Mouse (Mus musculus) neural tube, embryonic 15.5 days (tissue): ENCODE results near the gene Srgap3. TPM values are rescaled to one million over a fixed set of nuclear protein-coding genes. Genes with fewer than 3 reads are reported as not detected.
A peak's percentile ranks its signal among the peaks of the same experiment; 100 is the strongest.

Experiments used
- ATAC-seq: fragments of 200-750 bp; cut with Nextera tagmentation; 2 replicates; pipeline ENCODE4 v1.8.0; 2017; ENCODE audit warnings: mild to moderate bottlenecking, moderate TSS enrichment, moderate library complexity; ENCODE audit not compliant: low FRiP score
- H3K27ac ChIP-seq: fragments of 300-500 bp; sonication (generic); replicated peaks from 2 replicates; pipeline ENCODE4 v1.5.1; 2015; ENCODE audit warnings: mild to moderate bottlenecking, inconsistent platforms
- H3K27me3 ChIP-seq: fragments of 300-500 bp; sonication (generic); replicated peaks from 2 replicates; pipeline ENCODE4 v1.6.1; 2015; ENCODE audit warnings: inconsistent platforms
- H3K36me3 ChIP-seq: fragments of 300-500 bp; sonication (generic); 2 replicates; pipeline ENCODE4 v1.6.1; 2015; ENCODE audit warnings: inconsistent platforms
- H3K4me1 ChIP-seq: fragments of 300-500 bp; sonication (generic); 2 replicates; pipeline ENCODE4 v1.6.1; 2015; ENCODE audit warnings: inconsistent platforms
- H3K4me2 ChIP-seq: fragments of 300-500 bp; sonication (generic); 2 replicates; pipeline ENCODE4 v1.6.1; 2015; ENCODE audit warnings: inconsistent platforms, mild to moderate bottlenecking, moderate library complexity
- H3K4me3 ChIP-seq: fragments of 300-500 bp; sonication (generic); replicated peaks from 2 replicates; pipeline ENCODE4 v1.5.1; 2015; ENCODE audit warnings: mild to moderate bottlenecking, inconsistent platforms
- H3K9ac ChIP-seq: fragments of 300-500 bp; sonication (generic); replicated peaks from 2 replicates; pipeline ENCODE4 v1.6.1; 2015; ENCODE audit warnings: mild to moderate bottlenecking, inconsistent platforms
- H3K9me3 ChIP-seq: fragments of 300-500 bp; sonication (generic); replicated peaks from 2 replicates; pipeline ENCODE4 v1.6.1; 2016; ENCODE audit warnings: inconsistent platforms
- WGBS: fragments of 180-500 bp; shearing (Covaris S2); methylation state at CpG from one replicate; pipeline ENCODE4 v1.1.7; 2015; ENCODE audit warnings: mixed read lengths; 5-methylcytosine and 5-hydroxymethylcytosine counted together
- polyA plus RNA-seq: library from polyadenylated mRNA; unstranded; fragments of >200 nt; fragmentation: Nextera tagmentation; extraction: Ambion mirVana; gene quantifications from 2 replicates; pipeline ENCODE4 v1.2.1, GENCODE M21; 2015

Gene Srgap3
- polyA plus RNA-seq, 1 experiment from 2014 or later = 26.3 TPM

DNA sequence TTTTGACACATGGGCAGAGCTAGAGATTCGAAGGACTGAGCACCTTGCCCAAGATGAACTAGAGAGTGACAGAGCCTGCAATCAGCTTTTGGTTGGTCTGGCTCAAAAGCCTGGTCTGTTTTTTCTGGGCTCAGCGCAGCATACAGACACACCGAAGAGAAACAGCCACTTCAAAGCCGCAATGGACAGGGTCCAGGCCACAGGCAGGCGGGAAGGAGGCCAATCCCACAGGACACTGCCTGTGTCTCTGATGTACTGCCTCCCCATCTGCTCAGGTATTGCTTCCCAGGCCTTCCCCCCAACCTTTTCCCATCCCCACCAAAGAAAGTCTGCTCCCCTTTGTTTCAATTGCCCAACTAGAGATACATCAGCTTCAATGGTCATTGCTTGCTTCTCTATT lies 148.7 kb downstream of the Srgap3 start:
- H3K27me3 ChIP-seq = no peaks in the 10 kb centered on the region
- no peak overlapping the region for H3K4me3 ChIP-seq
- H3K36me3 ChIP-seq = peaks cover 8% of the 10 kb centered on the region
- no peak overlapping the region for H3K27ac ChIP-seq
- no peak overlapping the region for H3K9ac ChIP-seq
- no peak for ATAC-seq
- peaks cover 4% of the 10 kb centered on the region for H3K4me1 ChIP-seq
- H3K9me3 ChIP-seq = no peaks in the 10 kb centered on the region
- H3K4me2 ChIP-seq = no peak overlapping the region
- WGBS = 82% methylated on average over 5 of the region's 5 CpGs

- H3K4me1 ChIP-seq = peaks cover 4% of the 10 kb centered on the region
- no peaks in the 10 kb centered on the region for H3K9me3 ChIP-seq
- no peak overlapping the region for H3K27ac ChIP-seq
- no peak overlapping the region for H3K9ac ChIP-seq
- peaks cover 14% of the 10 kb centered on the region for H3K36me3 ChIP-seq
- H3K27me3 ChIP-seq = no peaks in the 10 kb centered on the region
- H3K4me3 ChIP-seq = no peak overlapping the region
- ATAC-seq = no peak
- H3K4me2 ChIP-seq = no peak overlapping the region
- 55% methylated on average over 2 of the region's 2 CpGs for WGBS
Measured at GRCm38 (mm10) chr6:112796607-112797006, 150.5 kb downstream of the Srgap3 start.

DNA sequence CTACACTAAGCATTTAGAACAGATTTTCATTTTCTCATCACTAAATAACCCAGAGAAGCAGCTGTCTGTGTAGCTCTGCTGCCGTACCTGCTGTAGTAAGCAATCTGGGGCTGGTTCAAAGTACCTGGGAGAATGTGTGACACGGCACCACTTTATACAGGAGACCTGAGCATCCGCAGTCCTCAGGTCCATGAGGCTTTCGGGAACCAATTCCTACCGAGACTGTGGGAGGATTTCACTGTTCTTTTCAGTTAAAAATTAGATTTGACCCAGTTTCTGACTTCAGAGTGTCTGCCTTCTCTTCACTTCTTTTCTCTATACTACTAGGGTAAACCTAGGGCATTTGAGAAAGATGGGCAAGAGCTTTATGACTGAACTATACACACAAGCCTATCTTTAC lies 153.2 kb downstream of the Srgap3 start:
- Histone ChIP-seq H3K4me3 (no peak overlapping the region), H3K27ac (no peak overlapping the region), H3K9ac (no peak overlapping the region), H3K4me1 (peaks cover 24% of the 10 kb centered on the region), H3K36me3 (peaks cover 14% of the 10 kb centered on the region), H3K27me3 (no peaks in the 10 kb centered on the region), H3K4me2 (no peak overlapping the region), H3K9me3 (no peaks in the 10 kb centered on the region)
- 95% methylated on average over 5 of the region's 5 CpGs for WGBS
- no peak for ATAC-seq

- H3K4me1 ChIP-seq = peaks cover 28% of the 10 kb centered on the region
- peaks cover 14% of the 10 kb centered on the region for H3K36me3 ChIP-seq
- H3K9me3 ChIP-seq = no peaks in the 10 kb centered on the region
- no peak overlapping the region for H3K9ac ChIP-seq
- no peak overlapping the region for H3K4me2 ChIP-seq
- no peak for ATAC-seq
- no peak overlapping the region for H3K4me3 ChIP-seq
- 59% methylated on average over 6 of the region's 6 CpGs for WGBS
- H3K27me3 ChIP-seq = no peaks in the 10 kb centered on the region
- 0 out of 2 replicates have a peak overlapping the region, but pooled peaks have one; percentile 1 for H3K27ac ChIP-seq
Measured at GRCm38 (mm10) chr6:112789901-112790300, 157.2 kb downstream of the Srgap3 start.

DNA sequence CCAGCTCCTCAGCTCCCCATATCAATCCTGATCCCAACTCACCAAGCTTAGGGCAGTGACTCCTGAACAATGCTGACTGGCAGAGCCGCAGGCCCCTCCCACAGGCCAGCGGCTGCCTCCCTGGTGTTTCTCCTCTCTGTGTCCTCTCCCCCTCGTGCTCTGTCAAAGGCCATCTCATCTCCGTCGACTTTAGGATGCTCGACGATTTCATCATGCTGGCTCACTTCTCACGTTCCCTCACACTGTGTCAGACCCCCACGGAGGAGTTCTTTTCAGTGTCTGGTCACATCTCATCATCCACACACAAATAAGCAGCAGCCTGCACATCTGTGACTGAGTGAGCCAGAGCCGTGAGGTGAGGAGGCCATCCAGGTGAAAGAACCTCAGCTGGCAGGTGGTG lies 158.4 kb downstream of the Srgap3 start:
- Histone ChIP-seq H3K4me1 (peaks cover 28% of the 10 kb centered on the region), H3K27ac (no peak overlapping the region; the same call in 1 of the 2 replicates), H3K27me3 (no peaks in the 10 kb centered on the region), H3K9ac (no peak overlapping the region), H3K4me2 (no peak overlapping the region), H3K9me3 (no peaks in the 10 kb centered on the region), H3K36me3 (peaks cover 9% of the 10 kb centered on the region), H3K4me3 (no peak overlapping the region)
- 38% methylated on average over 10 of the region's 10 CpGs for WGBS
- peak; percentile 38; the same call in 1 of the 2 replicates for ATAC-seq

- WGBS = 100% methylated on average over 1 of the region's 1 CpGs
- H3K36me3 ChIP-seq = peaks cover 4% of the 10 kb centered on the region
- no peak for ATAC-seq
- no peak overlapping the region for H3K9ac ChIP-seq
- H3K4me1 ChIP-seq = peaks cover 28% of the 10 kb centered on the region
- H3K27ac ChIP-seq = no peak overlapping the region
- no peak overlapping the region for H3K4me3 ChIP-seq
- H3K4me2 ChIP-seq = no peak overlapping the region
- H3K9me3 ChIP-seq = no peaks in the 10 kb centered on the region
- no peaks in the 10 kb centered on the region for H3K27me3 ChIP-seq
Measured at GRCm38 (mm10) chr6:112788174-112788573, 158.9 kb downstream of the Srgap3 start.

- H3K27ac ChIP-seq = no peak overlapping the region
- ATAC-seq = no peak
Measured at GRCm38 (mm10) chr6:112781409-112782093, 165.5 kb downstream of the Srgap3 start.

DNA sequence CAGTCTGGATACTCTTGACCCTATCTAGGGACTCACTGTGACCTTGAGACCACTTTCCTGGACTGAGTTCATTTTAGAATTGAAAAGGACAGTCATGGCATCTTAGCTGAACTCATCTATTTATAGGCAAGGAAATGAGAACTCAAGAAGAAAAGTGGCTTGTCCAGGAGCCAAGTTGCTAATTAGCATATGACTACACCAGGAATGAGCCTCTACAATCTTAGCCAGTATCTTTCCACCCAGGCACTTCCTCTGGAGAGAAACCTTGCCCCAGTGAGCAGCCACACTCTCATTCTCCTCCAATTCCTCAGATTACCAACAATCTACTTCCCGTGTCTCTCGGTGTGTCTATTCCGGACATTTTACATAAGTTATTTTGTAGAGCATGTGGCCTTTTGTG lies 168.9 kb downstream of the Srgap3 start:
- no peak overlapping the region for H3K27ac ChIP-seq
- no peaks in the 10 kb centered on the region for H3K4me1 ChIP-seq
- H3K4me2 ChIP-seq = no peak overlapping the region
- peaks cover 56% of the 10 kb centered on the region for H3K36me3 ChIP-seq
- no peaks in the 10 kb centered on the region for H3K9me3 ChIP-seq
- H3K27me3 ChIP-seq = no peaks in the 10 kb centered on the region
- H3K9ac ChIP-seq = no peak overlapping the region
- WGBS = 91% methylated on average over 3 of the region's 3 CpGs
- no peak overlapping the region for H3K4me3 ChIP-seq
- ATAC-seq = no peak

More at GRCm38 (mm10) chr6:112781409-112782093, 165.5 kb downstream of the Srgap3 start:
- Histone ChIP-seq H3K9ac (no peak overlapping the region), H3K36me3 (peaks cover 23% of the 10 kb centered on the region), H3K9me3 (no peaks in the 10 kb centered on the region), H3K4me1 (no peaks in the 10 kb centered on the region), H3K27me3 (no peaks in the 10 kb centered on the region), H3K4me3 (no peak overlapping the region), H3K4me2 (no peak overlapping the region)
- WGBS = 84% methylated on average over 10 of the region's 10 CpGs

DNA sequence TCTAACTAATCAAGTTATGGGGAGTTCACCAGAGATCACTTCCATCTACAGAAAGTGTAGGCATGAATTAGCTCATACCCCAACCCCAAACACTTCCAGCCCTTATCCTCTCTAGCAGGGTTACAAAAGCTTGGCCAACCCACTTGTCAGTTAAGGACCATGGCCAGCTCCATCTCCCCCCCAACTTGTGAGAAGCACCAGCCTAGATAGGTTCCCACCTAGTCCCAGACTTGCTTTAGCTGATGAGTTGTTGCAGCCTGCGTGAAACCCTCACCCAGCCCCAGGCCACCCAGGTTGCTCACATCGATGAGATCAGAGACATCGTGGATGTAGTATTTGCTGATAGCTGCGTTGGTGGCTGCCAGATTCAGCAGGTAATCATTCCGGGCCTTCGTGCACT lies 170.3 kb downstream of the Srgap3 start:
- Histone ChIP-seq H3K4me2 (no peak overlapping the region), H3K9me3 (no peaks in the 10 kb centered on the region), H3K9ac (no peak overlapping the region), H3K27ac (no peak overlapping the region), H3K36me3 (peaks cover 65% of the 10 kb centered on the region), H3K4me1 (no peaks in the 10 kb centered on the region), H3K27me3 (no peaks in the 10 kb centered on the region), H3K4me3 (no peak overlapping the region)
- no peak for ATAC-seq
- WGBS = 90% methylated on average over 6 of the region's 6 CpGs

GRCm38 (mm10) chr6:112773754-112774153 lies 173.3 kb downstream of the Srgap3 start:
- H3K27ac ChIP-seq = no peak overlapping the region

DNA sequence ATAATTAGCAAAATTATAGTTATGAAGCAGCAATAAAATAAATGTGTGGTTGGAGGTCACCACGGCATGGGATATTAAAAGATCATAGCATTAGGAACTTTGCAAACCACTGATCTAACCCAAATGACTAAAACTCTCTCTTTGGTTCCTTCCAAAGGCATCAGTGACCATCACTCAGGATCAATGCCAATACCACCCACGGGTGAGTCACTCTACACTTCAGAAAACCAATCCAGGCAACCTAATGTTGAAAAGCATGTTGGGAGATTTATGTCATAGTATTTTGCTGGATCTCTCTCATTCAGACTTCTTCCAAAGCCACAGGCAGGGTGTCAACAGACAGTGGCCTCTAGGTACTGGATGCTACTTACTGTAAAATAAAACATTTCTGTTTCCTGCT lies 176.1 kb downstream of the Srgap3 start:
- no peaks in the 10 kb centered on the region for H3K27me3 ChIP-seq
- WGBS = 93% methylated on average over 2 of the region's 2 CpGs
- H3K9ac ChIP-seq = no peak overlapping the region
- ATAC-seq = no peak
- H3K9me3 ChIP-seq = no peaks in the 10 kb centered on the region
- H3K4me3 ChIP-seq = no peak overlapping the region
- H3K36me3 ChIP-seq = peaks cover 81% of the 10 kb centered on the region
- H3K4me1 ChIP-seq = no peaks in the 10 kb centered on the region
- H3K27ac ChIP-seq = no peak overlapping the region
- H3K4me2 ChIP-seq = no peak overlapping the region

More at GRCm38 (mm10) chr6:112773754-112774153, 173.3 kb downstream of the Srgap3 start:
- H3K4me1 ChIP-seq = no peaks in the 10 kb centered on the region
- H3K4me2 ChIP-seq = no peak overlapping the region
- H3K9ac ChIP-seq = no peak overlapping the region
- 93% methylated on average over 7 of the region's 7 CpGs for WGBS
- peaks cover 68% of the 10 kb centered on the region for H3K36me3 ChIP-seq
- no peaks in the 10 kb centered on the region for H3K27me3 ChIP-seq
- no peaks in the 10 kb centered on the region for H3K9me3 ChIP-seq
- no peak for ATAC-seq
- no peak overlapping the region for H3K4me3 ChIP-seq

GRCm38 (mm10) chr6:112758541-112758940 lies 188.5 kb downstream of the Srgap3 start:
- Histone ChIP-seq H3K9ac (no peak overlapping the region), H3K36me3 (peaks cover 27% of the 10 kb centered on the region), H3K27ac (no peak overlapping the region), H3K4me1 (peaks cover 3% of the 10 kb centered on the region; the same call in 1 of the 2 replicates), H3K9me3 (no peaks in the 10 kb centered on the region), H3K4me3 (no peak overlapping the region), H3K4me2 (no peak overlapping the region), H3K27me3 (no peaks in the 10 kb centered on the region)
- ATAC-seq = no peak
- WGBS = 64% methylated on average over 4 of the region's 4 CpGs
